Mouse (Mus musculus): ENCODE results near the gene Sumo3.

The Sumo3 gene

GRCm38 (mm10) chr10:77626036-77626435 is 20.1 kb downstream of the Sumo3 start:
- DNase-seq (ENCODE audit: low spot score in 2 of 2): no peak

GRCm38 (mm10) chr10:77626591-77626990 is 20.7 kb downstream of the Sumo3 start:
- no peak for DNase-seq (ENCODE audit: low spot score in 2 of 2)

- peak; percentile 59 to 70 for DNase-seq (ENCODE audit: low spot score in 2 of 2)
Observed at GRCm38 (mm10) chr10:77627497-77627896, 21.6 kb downstream of the Sumo3 start.

DNA sequence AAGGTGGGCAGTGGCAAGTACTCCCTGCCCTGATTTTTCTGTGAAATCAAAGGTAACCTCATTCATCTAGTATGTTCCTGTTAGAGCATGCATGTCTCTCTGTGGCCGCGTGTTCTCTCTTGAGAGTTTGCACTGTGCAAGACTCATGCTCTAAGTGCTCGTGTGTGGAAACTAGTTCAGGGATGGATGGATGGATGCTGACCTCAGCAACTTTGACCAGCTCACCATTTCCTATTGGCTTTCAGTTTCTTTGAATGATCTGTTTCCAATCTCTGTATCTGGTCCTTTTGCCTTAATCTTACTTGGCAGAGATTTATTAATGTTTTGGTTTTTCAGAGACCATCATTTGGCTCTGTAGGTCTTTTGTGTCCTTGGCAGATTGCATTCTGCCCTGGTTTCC is 23.3 kb downstream of the Sumo3 start:
- no peak for DNase-seq (ENCODE audit: low spot score in 2 of 2)

DNA sequence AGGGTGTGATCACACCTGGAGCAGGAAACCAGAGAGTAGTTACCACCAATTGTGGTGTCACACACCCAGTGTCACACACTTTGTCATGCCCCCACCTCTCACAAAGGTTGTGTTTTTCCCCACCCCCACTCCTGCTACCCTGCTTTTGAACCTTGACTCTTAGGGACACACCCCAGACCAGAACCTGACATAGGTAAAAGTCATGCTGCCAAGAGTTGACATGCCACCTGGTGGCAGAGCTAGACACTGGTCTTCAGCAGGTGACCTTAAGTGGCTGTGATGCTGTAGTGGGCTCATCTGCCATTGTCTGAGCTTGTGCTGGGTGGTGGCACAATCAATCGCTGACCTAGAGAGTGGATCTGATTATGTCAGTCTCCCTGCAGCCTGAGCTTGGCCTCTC is 24.1 kb downstream of the Sumo3 start:
- DNase-seq (ENCODE audit: low spot score in 2 of 2): no peak

- no peak for DNase-seq (ENCODE audit: low spot score in 2 of 2)
Observed at GRCm38 (mm10) chr10:77634016-77634415, 28.1 kb downstream of the Sumo3 start.

GRCm38 (mm10) chr10:77634452-77635231 is 28.7 kb downstream of the Sumo3 start:
- DNase-seq (ENCODE audit: low spot score in 2 of 2): no peak

DNA sequence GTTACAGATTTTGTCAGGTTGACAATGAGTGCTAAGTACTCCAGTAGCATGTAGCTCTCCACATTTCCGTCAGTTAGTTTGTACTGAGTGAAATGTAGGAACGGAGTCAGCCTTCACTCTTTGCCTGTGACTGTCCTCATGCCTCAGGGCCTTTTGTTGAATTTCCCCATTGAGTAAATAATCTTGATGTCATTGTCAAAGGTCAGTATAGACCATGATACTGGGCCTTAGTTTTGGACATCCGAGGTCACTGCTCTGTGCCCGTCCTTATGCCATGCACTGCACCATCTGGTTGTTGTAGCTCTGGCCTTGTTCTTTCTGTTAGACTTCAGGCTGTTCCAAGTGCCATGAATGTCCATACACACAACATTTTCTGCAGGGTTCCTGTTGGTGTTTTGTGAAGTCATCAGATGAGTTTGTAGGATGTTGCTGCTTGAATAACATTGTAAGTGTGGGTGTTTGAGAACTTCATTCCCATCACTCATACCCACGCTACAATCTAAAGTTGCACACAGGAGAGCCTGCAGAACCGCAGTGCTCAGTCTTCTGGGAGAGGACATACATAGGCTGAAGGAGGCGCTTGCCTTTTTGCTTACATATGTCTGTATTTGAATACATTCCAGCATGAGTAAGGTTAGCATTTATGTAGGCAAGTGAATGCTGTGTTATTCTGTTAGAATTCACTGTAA is 30.5 kb downstream of the Sumo3 start:
- peak; percentile 28 to 60 for DNase-seq (ENCODE audit: low spot score in 2 of 2)

DNA sequence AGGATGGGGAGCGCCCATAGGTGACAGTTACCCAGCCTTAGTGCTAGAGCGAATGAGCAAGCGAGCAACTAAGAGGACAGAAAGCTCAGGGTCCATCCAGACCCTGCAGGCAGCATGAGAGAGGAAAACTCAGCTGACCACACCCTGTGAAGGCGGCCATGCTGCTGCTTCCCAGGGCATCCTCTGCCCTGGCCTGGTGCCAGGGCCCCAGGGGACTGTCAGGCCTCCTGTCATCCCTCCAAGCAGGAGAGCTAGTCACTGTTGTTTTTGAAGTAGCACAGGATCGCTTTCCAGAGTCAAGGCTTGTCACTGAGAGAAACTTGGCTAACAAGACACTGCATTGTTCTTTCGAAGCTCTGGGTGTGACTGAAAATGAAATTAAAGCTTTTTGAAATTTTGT is 33.1 kb downstream of the Sumo3 start:
- DNase-seq (ENCODE audit: low spot score in 2 of 2): no peak

- DNase-seq (ENCODE audit: low spot score in 2 of 2): no peak
Observed at GRCm38 (mm10) chr10:77643160-77643559, 37.3 kb downstream of the Sumo3 start.

- no peak for DNase-seq (ENCODE audit: low spot score in 2 of 2)
Observed at GRCm38 (mm10) chr10:77645571-77645970, 39.7 kb downstream of the Sumo3 start.

GRCm38 (mm10) chr10:77647461-77647860 is 41.6 kb downstream of the Sumo3 start:
- no peak for DNase-seq (ENCODE audit: low spot score in 2 of 2)

GRCm38 (mm10) chr10:77647901-77648300 is 42.0 kb downstream of the Sumo3 start:
- no peak for DNase-seq (ENCODE audit: low spot score in 2 of 2)

- no peak for DNase-seq (ENCODE audit: low spot score in 2 of 2)
Observed at GRCm38 (mm10) chr10:77652046-77652445, 46.1 kb downstream of the Sumo3 start.

DNA sequence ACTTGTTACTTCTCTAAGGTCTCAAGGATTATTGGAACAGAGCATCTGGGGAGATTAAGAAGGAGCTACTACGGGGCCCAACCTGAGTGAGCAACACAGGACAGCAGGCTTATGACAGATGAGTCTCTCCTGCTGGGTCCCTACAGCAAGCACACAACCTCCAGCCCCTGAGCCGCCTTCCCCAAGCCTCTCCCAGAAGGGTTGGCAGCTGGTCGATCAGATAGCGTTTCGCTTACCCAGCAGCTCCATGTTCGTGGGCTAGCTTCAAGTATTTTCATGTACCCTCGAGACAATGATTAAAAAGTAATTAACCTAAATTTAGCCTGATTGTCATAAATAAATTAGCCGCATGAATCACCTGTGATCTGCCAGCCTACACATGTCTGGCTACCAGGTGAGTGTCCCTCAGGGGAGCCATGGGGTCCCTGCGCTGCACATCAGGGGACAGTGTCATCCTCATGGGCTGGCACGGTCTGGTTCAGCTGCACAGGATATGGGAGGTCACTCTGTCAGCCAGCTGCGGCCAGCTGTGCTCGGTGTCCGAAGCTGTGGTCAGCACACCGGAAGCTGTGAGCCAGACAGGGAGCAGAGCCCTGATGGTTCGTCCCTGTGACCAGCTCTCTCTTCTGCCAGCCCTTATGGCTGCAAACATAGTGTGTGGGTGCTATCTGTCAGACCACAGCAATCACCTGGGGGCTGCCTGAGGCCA is 52.5 kb downstream of the Sumo3 start:
- no peak for DNase-seq (ENCODE audit: low spot score in 2 of 2)

GRCm38 (mm10) chr10:77663949-77664665 is 58.2 kb downstream of the Sumo3 start:
- DNase-seq (ENCODE audit: low spot score in 2 of 2): no peak

DNA sequence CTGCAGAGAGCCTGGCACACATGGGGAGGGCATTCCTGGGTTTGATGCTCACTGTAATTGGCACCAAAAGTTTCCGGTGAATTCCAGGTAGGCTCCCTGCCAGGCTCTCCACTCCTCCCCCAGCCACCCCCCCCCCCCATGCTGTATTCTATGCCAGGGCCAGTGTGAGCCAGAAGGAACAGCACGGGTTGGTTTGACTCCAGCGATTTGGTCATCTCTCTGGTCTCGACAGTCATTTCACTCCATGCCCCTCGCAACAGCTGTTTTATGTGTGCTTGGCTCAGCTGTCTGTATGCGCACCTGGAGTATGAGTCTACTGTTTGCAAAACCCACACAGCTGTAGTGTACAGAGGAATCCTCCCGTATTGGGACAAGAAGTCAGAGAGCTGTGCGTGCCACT is 60.4 kb downstream of the Sumo3 start:
- no peak for DNase-seq (ENCODE audit: low spot score in 2 of 2)

DNA sequence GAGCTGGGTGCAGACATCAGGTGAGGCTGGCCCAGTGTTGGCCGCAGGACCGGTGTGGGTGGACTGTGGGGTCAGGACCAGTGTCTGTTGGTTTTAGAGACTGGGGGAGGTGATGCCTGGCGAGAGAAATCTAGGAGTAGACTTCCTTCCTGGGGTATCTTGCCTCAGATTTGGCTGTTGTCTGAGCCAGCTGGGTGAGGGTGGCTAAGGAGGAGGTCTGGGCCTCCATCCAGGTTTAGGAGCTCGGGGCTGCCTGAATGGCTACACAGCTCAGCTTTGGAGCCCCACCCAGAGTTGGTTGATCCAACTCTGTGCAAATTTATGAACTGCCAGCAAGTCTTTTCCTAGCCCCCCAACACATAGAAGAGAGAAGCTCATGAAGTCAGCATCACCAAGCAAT is 61.5 kb downstream of the Sumo3 start:
- no peak for DNase-seq (ENCODE audit: low spot score in 2 of 2)

All from right cerebral cortex, postnatal 36 days (tissue).